Mouse (Mus musculus) liver, embryonic 15.5 days (tissue): ENCODE measurements around the gene Ptn. TPM values are rescaled to one million over a fixed set of nuclear protein-coding genes. Genes with fewer than 3 reads are reported as not detected.
"Not testable (repeated sequence)": the region's sequence is repeated elsewhere in the genome, so short reads cannot be mapped to it uniquely, and the experiment has no call there.

Source experiments
- ATAC-seq: fragments of 200-750 bp; cut with Nextera tagmentation; 2 replicates; pipeline ENCODE4 v1.8.0; 2017; ENCODE audit warnings: moderate number of reproducible peaks, mild to moderate bottlenecking, moderate library complexity; ENCODE audit not compliant: insufficient read depth
- H3K27ac ChIP-seq: fragments of 300-500 bp; sonication (generic); replicated peaks from 2 replicates; pipeline ENCODE4 v1.5.1; 2015; ENCODE audit warnings: mild to moderate bottlenecking, inconsistent platforms
- H3K27me3 ChIP-seq: fragments of 300-500 bp; sonication (generic); 2 replicates; pipeline ENCODE4 v1.6.1; 2015; ENCODE audit warnings: mild to moderate bottlenecking, inconsistent platforms
- H3K36me3 ChIP-seq: fragments of 300-500 bp; sonication (generic); replicated peaks from 2 replicates; pipeline ENCODE4 v1.6.1; 2015; ENCODE audit warnings: moderate library complexity, mild to moderate bottlenecking, inconsistent platforms
- H3K4me1 ChIP-seq: fragments of 300-500 bp; sonication (generic); replicated peaks from 2 replicates; pipeline ENCODE4 v1.6.1; 2015; ENCODE audit warnings: inconsistent platforms
- H3K4me2 ChIP-seq: fragments of 300-500 bp; sonication (generic); 2 replicates; pipeline ENCODE4 v1.6.1; 2015; ENCODE audit warnings: moderate library complexity, mild to moderate bottlenecking, inconsistent platforms
- H3K4me3 ChIP-seq: fragments of 300-500 bp; sonication (generic); replicated peaks from 2 replicates; pipeline ENCODE4 v1.5.1; 2015; ENCODE audit warnings: mild to moderate bottlenecking, inconsistent platforms
- H3K9ac ChIP-seq: fragments of 300-500 bp; sonication (generic); 2 replicates; pipeline ENCODE4 v1.6.1; 2015; ENCODE audit warnings: moderate library complexity, mild to moderate bottlenecking, inconsistent platforms
- H3K9me3 ChIP-seq: fragments of 300-500 bp; sonication (generic); replicated peaks from 2 replicates; pipeline ENCODE4 v1.6.1; 2016; ENCODE audit warnings: inconsistent platforms
- WGBS: fragments of 180-500 bp; shearing (Covaris S2); methylation state at CpG from one replicate; pipeline ENCODE4 v1.1.7; 2015; ENCODE audit warnings: mixed read lengths; ENCODE audit not compliant: insufficient replicate concordance; 5-methylcytosine and 5-hydroxymethylcytosine counted together
- polyA plus RNA-seq: library from polyadenylated mRNA; unstranded; fragments of >200 nt; fragmentation: Nextera tagmentation; extraction: Ambion mirVana; gene quantifications from 2 replicates; pipeline ENCODE4 v1.2.1, GENCODE M21; 2015

The Ptn gene
- polyA plus RNA-seq, 1 experiment from 2014 or later: 14.7 TPM

DNA sequence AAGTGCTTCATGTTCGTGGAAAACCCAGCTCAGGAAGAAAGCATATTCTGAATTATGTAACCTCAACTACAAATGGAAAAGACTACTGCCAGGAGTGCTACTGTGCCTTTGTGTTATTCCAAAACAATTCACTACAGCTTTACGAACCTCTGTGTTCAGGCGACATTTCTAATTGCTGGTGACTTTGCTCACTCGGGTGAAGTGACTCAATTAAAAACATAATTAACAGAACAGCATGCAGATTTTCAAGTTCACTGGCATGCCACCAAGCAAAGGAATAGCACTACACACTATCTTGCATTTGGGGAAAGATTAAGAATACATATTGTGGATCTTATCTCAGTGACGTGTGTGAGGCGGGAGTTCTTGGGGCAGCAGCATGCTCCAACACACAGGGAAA is 57.1 kb downstream of the Ptn start:
- no peak overlapping the region for H3K4me3 ChIP-seq
- ATAC-seq: no peak
- H3K27ac ChIP-seq: no peak overlapping the region
- H3K4me1 ChIP-seq: no peaks in the 10 kb centered on the region
- H3K9me3 ChIP-seq: no peaks in the 10 kb centered on the region
- no peaks in the 10 kb centered on the region for H3K36me3 ChIP-seq
- no peaks in the 10 kb centered on the region for H3K27me3 ChIP-seq
- no peak overlapping the region for H3K4me2 ChIP-seq
- WGBS: 58% methylated on average over 6 of the region's 6 CpGs
- no peak overlapping the region for H3K9ac ChIP-seq

GRCm38 (mm10) chr6:36739811-36740210 is 70.2 kb downstream of the Ptn start:
- Histone ChIP-seq H3K4me3 (no peak overlapping the region), H3K9me3 (no peaks in the 10 kb centered on the region), H3K4me2 (no peak overlapping the region), H3K27ac (no peak overlapping the region), H3K9ac (no peak overlapping the region), H3K27me3 (no peaks in the 10 kb centered on the region), H3K36me3 (no peaks in the 10 kb centered on the region), H3K4me1 (no peaks in the 10 kb centered on the region)
- WGBS: 74% methylated on average over 5 of the region's 5 CpGs
- no peak for ATAC-seq

DNA sequence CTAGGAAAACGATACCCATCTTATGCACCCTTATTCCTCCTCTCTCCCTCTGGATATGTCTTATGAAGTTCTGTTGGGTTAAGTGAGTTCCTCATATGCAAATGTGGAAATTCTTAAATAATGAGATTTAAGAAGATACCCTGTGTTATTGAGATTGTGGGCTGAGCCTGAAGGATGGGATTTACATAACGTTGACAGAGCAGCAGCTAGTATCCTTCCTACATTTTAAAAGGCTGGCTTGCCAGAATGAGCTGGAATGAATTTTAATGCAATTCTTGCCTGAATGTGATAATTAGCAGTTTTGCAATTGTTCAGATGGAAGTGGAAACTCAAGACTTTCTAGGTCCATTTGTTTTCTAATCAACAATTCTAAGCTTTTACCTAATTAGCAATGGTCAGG is 73.3 kb downstream of the Ptn start:
- Histone ChIP-seq H3K27me3 (no peaks in the 10 kb centered on the region), H3K9me3 (no peaks in the 10 kb centered on the region), H3K9ac (no peak overlapping the region), H3K4me1 (no peaks in the 10 kb centered on the region), H3K36me3 (no peaks in the 10 kb centered on the region), H3K4me2 (no peak overlapping the region), H3K27ac (no peak overlapping the region), H3K4me3 (no peak overlapping the region)
- ATAC-seq: no peak
- 55% methylated on average over 2 of the region's 2 CpGs for WGBS

- H3K4me2 ChIP-seq, H3K27me3 ChIP-seq, ATAC-seq, H3K9ac ChIP-seq, H3K4me3 ChIP-seq, H3K4me1 ChIP-seq, H3K27ac ChIP-seq, H3K36me3 ChIP-seq, H3K9me3 ChIP-seq: not testable (repeated sequence)
- 52% methylated on average over 4 of the region's 4 CpGs for WGBS
These were observed 74.4 kb downstream of the Ptn start for GRCm38 (mm10) chr6:36735622-36736021.

DNA sequence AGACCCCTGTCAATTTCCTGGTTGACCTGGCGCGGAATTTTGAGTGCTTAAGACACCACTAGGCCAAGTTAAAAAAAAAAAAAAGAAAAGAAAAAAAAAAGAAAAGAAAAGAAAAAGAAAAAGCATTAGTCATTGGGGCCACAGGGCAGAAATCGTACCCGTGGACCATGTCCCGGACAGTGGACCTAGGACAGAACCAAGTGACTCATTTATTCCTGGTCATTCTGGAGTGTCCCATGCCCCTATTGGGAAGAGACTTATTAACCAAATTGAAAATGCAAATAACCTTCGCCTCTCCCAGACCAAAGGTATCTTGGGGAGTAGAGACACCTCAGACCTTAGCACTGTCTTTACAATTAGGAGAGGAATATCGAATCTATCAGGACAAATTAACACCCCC is 80.2 kb downstream of the Ptn start:
- not testable (repeated sequence) for H3K36me3 ChIP-seq, ATAC-seq, H3K27me3 ChIP-seq, H3K9me3 ChIP-seq, H3K4me2 ChIP-seq, H3K4me3 ChIP-seq, H3K4me1 ChIP-seq, H3K27ac ChIP-seq, H3K9ac ChIP-seq
- WGBS: 67% methylated on average over 7 of the region's 7 CpGs

DNA sequence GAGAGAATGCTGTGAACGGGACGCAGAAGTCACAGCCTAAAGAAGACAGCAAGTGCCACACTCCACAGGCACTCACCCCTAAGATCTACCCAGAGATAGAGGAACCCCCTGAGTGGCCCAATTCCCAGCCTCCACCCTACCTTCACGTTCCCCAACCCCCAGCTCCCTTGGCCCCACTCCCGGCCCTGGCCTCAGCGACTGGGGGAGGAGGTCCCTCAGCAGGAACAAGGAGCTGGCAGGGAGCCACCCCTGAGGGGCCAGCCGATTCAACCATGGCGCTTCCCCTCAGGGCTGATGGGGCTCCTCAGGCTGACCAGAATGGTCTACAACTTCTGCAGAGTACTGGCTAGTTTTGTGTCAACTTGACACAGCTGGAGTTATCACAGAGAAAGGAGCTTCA is 81.9 kb downstream of the Ptn start:
- Histone ChIP-seq H3K27ac (no peak overlapping the region), H3K36me3 (no peaks in the 10 kb centered on the region), H3K4me2 (no peak overlapping the region), H3K9ac (no peak overlapping the region), H3K9me3 (0 out of 2 replicates have a peak, but pooled peaks cover 2% of the 10 kb centered on the region), H3K4me3 (no peak overlapping the region), H3K4me1 (no peaks in the 10 kb centered on the region), H3K27me3 (no peaks in the 10 kb centered on the region)
- 68% methylated on average over 7 of the region's 7 CpGs for WGBS
- ATAC-seq: no peak

DNA sequence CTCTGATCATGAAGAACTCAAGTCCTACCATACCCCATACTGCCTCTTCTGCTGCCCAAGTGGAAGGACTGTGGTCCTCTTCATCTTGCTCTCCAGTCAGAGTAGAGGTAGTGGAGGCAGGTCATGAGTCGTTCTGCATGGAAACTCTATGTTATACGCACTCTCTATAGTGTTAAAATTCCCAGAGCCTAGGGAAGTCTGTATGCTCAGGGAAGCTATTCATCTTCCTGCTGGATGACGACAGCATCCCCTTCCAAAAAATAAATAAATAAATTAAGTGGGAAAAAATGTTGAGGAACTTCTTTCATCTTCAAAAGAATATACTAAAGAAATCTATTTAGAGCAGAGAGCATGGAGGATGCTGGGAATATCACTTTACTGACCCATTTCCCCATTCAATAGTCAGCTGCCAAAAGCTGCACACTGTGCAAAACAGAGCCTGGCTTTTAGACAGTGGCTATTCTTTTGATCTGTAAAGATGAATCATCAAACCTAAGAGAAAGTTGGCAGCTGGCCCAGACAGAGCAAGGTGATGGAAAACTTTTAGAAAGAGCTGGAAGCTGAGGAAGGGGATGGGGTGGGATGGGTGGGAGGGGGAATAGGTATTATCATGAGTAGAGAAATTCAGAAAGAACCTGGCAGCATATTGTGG is 84.4 kb downstream of the Ptn start:
- no peak for ATAC-seq
- Histone ChIP-seq H3K4me1 (no peaks in the 10 kb centered on the region), H3K36me3 (no peaks in the 10 kb centered on the region), H3K4me3 (no peak overlapping the region), H3K27ac (no peak overlapping the region), H3K9ac (no peak overlapping the region), H3K27me3 (no peaks in the 10 kb centered on the region), H3K4me2 (no peak overlapping the region), H3K9me3 (no peaks in the 10 kb centered on the region)
- WGBS: 48% methylated on average over 3 of the region's 3 CpGs

DNA sequence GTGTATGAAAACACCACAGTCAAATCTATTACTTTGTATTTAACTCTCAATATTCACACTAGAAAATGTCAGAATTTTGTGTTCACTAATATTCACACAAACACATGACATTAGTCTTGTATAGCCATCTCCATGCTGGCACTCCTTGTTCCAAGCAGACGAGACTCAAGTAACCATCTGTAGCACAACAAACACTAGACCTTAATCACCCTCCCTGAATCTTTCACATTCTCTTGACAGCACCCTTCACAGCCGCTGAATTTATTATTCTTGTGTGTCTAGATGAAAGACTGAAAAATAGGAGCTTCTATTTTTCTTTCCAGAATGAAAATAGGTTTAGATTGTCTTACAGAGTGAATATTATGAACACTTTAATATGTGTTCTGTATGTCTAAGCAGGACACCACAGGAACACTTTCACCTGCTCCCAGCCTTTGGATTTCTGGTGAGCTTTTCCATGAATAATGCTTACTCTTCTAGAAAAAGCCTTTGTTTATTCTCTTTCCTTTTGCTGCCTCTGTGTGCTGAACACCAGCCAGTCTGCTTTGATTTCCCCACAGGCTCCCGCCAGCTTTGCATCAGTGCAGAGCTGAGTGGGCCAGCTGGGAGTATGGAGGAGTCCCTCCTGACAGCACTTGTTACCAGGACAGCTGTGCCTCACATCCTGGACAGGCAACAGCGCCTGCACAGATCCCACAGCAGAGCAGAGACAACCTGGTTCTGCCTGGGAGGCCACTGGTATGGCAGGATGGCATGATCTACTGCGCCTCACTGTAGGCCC is 87.1 kb downstream of the Ptn start:
- Histone ChIP-seq H3K27ac (no peak overlapping the region), H3K36me3 (no peaks in the 10 kb centered on the region), H3K4me3 (no peak overlapping the region), H3K9me3 (no peaks in the 10 kb centered on the region), H3K4me2 (no peak overlapping the region), H3K4me1 (no peaks in the 10 kb centered on the region), H3K9ac (no peak overlapping the region), H3K27me3 (no peaks in the 10 kb centered on the region)
- WGBS: 52% methylated on average over 5 of the region's 5 CpGs
- no peak for ATAC-seq

DNA sequence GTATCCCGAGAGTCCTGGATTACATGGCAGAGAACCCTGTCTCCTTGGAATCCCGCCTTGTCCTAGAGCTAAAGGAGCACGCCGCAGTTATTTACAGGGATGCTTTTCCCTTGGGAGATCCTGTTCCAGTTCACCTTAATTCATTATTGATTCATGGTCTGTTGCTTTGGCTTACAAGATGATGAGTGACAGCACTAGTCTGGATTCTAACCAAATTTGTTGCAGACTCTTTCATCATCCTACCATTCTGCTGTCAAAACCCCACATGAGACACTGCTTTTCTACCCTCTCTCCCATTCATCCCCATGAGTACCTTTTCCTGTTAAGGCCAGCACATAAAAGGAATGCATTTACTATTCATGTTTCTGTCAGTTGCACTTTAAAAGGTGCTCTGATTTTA is 96.7 kb downstream of the Ptn start:
- H3K9me3 ChIP-seq: no peaks in the 10 kb centered on the region
- ATAC-seq: no peak
- no peaks in the 10 kb centered on the region for H3K4me1 ChIP-seq
- H3K4me3 ChIP-seq: no peak overlapping the region
- H3K36me3 ChIP-seq: no peaks in the 10 kb centered on the region
- no peak overlapping the region for H3K4me2 ChIP-seq
- 74% methylated on average over 4 of the region's 4 CpGs for WGBS
- H3K27me3 ChIP-seq: no peaks in the 10 kb centered on the region
- no peak overlapping the region for H3K27ac ChIP-seq
- H3K9ac ChIP-seq: no peak overlapping the region

DNA sequence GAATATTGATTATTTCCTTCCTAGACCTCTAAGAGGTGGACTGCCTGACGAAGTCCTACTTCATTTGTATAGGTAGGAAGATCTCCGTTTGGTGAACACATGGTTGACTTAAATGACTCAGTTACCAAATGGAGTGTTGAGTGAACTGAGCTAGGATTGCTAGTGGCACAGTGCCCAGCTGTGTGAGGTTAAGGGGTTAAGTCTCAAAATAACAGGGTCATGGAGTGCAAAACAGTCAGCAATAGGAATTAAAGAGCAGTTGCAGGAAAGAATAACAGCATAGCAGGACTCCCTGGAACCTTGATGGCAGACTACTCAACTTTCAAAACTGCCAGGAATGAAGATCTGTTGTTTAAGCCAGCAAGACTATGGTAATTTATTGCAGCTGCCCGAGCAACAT is 114.5 kb downstream of the Ptn start:
- Histone ChIP-seq H3K4me2 (no peak overlapping the region), H3K36me3 (no peaks in the 10 kb centered on the region), H3K9me3 (no peaks in the 10 kb centered on the region), H3K9ac (no peak overlapping the region), H3K27ac (no peak overlapping the region), H3K27me3 (no peaks in the 10 kb centered on the region), H3K4me1 (no peaks in the 10 kb centered on the region), H3K4me3 (no peak overlapping the region)
- no peak for ATAC-seq
- 42% methylated on average over 3 of the region's 3 CpGs for WGBS

- Histone ChIP-seq H3K27ac (no peak overlapping the region), H3K27me3 (no peaks in the 10 kb centered on the region), H3K9me3 (no peaks in the 10 kb centered on the region), H3K36me3 (no peaks in the 10 kb centered on the region), H3K4me2 (no peak overlapping the region), H3K4me1 (no peaks in the 10 kb centered on the region), H3K9ac (no peak overlapping the region), H3K4me3 (no peak overlapping the region)
- no peak for ATAC-seq
- 48% methylated on average over 1 of the region's 1 CpGs for WGBS
These were observed 118.5 kb downstream of the Ptn start for GRCm38 (mm10) chr6:36691497-36691896.

DNA sequence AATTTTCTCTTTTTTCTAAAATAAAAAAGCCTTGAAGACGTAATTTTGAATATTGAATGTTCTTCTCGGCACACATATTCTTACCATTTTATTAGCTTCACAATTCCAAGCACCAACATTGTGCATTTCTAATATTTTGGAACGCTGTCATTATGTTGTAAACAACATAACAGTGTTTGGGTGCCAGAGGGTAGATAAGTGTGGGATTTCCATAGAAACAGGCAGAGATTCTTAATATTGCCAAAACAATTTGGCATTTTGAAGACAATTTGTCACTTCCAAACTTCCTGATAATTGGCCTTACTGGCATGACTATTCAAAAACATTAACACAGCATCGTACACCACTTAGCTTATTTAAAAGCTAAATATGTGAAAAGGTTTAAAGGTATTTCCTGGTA is 119.1 kb downstream of the Ptn start:
- no peaks in the 10 kb centered on the region for H3K36me3 ChIP-seq
- H3K27me3 ChIP-seq: no peaks in the 10 kb centered on the region
- no peaks in the 10 kb centered on the region for H3K9me3 ChIP-seq
- no peak overlapping the region for H3K27ac ChIP-seq
- H3K4me2 ChIP-seq: no peak overlapping the region
- ATAC-seq: no peak
- no peaks in the 10 kb centered on the region for H3K4me1 ChIP-seq
- no peak overlapping the region for H3K4me3 ChIP-seq
- WGBS: 60% methylated on average over 4 of the region's 4 CpGs
- H3K9ac ChIP-seq: no peak overlapping the region
